Mouse (Mus musculus): ENCODE data around the gene Erc1.
"Not testable (repeated sequence)": the region's sequence is repeated elsewhere in the genome, so short reads cannot be mapped to it uniquely, and the experiment has no call there.

Gene Erc1

GRCm38 (mm10) chr6:119848034-119848695 lies at the start of gene Erc1:
Erc1 (minus strand) TSS chr6:119848167.
- DNase-seq: peak; percentile 93

- no peak for DNase-seq
These were observed 44.7 kb upstream of the Erc1 start for GRCm38 (mm10) chr6:119892711-119893110.

GRCm38 (mm10) chr6:119883151-119883550 lies 35.2 kb upstream of the Erc1 start:
- DNase-seq: no peak

- no peak for DNase-seq
These were observed 16.5 kb upstream of the Erc1 start for GRCm38 (mm10) chr6:119864341-119865034.

- no peak for DNase-seq
These were observed 13.6 kb upstream of the Erc1 start for GRCm38 (mm10) chr6:119861519-119861918.

GRCm38 (mm10) chr6:119860236-119860635 lies 12.3 kb upstream of the Erc1 start:
- no peak for DNase-seq

GRCm38 (mm10) chr6:119855471-119855870 lies 7.5 kb upstream of the Erc1 start:
- no peak for DNase-seq

GRCm38 (mm10) chr6:119854156-119854555 lies 6.2 kb upstream of the Erc1 start:
- DNase-seq: no peak

GRCm38 (mm10) chr6:119849858-119850257 lies 1.9 kb upstream of the Erc1 start:
- DNase-seq: no peak

- DNase-seq: no peak
These were observed 1.4 kb upstream of the Erc1 start for GRCm38 (mm10) chr6:119849348-119849709.

- DNase-seq: no peak
These were observed 855 bp upstream of the Erc1 start for GRCm38 (mm10) chr6:119848696-119849347.

- DNase-seq: no peak
These were observed 391 bp downstream of the Erc1 start for GRCm38 (mm10) chr6:119847518-119848033.

GRCm38 (mm10) chr6:119846751-119847517 lies 1.0 kb downstream of the Erc1 start:
- no peak for DNase-seq

GRCm38 (mm10) chr6:119829951-119830350 lies 18.0 kb downstream of the Erc1 start:
- no peak for DNase-seq

- no peak for DNase-seq
These were observed 19.8 kb downstream of the Erc1 start for GRCm38 (mm10) chr6:119828165-119828564.

- no peak for DNase-seq
These were observed 21.3 kb downstream of the Erc1 start for GRCm38 (mm10) chr6:119826701-119827100.

GRCm38 (mm10) chr6:119822216-119822615 lies 25.8 kb downstream of the Erc1 start:
- DNase-seq: no peak

GRCm38 (mm10) chr6:119821158-119821557 lies 26.8 kb downstream of the Erc1 start:
- DNase-seq: no peak

GRCm38 (mm10) chr6:119818541-119818940 lies 29.4 kb downstream of the Erc1 start:
- no peak for DNase-seq

GRCm38 (mm10) chr6:119815426-119815825 lies 32.5 kb downstream of the Erc1 start:
- DNase-seq: no peak

- DNase-seq: not testable (repeated sequence)
These were observed 34.9 kb downstream of the Erc1 start for GRCm38 (mm10) chr6:119813055-119813454.

GRCm38 (mm10) chr6:119808726-119809505 lies 39.1 kb downstream of the Erc1 start:
- DNase-seq: no peak

Data from liver (tissue).